Mouse (Mus musculus) CH12F3 (cell line): ENCODE results near the gene Angptl1.

Source experiments
- in situ Hi-C: fragments of 300-500 bp; cut with MboI; formaldehyde crosslinking; loops from 2 replicates; pipeline ENCODE4 v1.14.3; 2020; ENCODE audit warnings: low sequenced_read_pairs

Gene Angptl1

DNA sequence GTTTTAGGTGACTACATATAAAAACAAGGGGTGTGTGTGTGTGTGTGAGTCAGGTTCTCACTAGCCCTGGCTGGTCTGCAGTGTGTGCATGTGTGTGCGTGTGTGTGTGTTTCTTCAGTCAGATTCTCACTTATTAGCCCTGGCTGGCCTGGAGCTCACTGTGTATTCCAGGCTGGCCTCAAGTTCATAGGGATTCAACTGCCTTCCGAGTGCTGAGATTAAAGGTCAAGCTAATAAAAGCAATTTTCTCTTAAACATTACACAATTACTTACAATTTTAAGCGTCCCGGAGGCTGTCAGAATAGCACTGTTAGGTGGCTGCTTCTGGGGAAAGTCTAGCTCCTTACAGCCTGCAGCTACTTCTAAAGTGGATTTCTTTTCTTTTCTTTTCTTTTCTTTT lies at the start of gene Angptl1:
Gene Angptl1, plus strand, starts transcription at position 386 of the 400 bp plus-strand sequence.
- in situ Hi-C loops, result no loop called here

DNA sequence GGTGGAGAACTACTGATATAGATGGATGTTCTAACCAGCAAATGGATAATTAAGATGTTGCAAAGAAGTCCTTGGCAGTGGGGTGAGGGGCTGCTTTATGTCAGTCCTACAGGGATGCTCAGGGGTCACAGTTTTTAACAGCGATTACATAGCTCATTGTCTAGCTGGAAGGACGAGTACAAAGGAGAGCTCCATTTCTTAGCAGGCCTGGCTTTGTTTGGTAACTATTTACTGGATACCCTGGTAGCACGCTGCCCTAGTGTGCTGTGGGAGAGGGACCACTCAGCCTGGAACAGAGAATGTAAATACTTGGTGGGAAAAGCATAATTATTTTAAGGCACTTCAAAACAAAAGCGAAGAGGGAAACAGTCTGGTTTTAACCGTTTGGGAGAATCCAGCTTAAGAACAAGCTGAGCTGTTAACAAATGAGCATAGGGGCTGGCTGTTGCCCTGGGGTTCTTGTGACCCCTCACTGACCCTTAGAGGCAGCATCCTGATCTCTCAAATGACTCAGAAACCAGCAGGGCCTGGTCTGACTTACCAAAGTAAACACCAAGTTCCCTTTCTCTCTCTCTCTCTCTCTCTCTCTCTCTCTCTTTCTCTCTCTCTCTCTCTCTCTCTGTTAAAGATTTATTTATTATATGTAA lies 48.4 kb upstream of the Angptl1 start:
- in situ Hi-C loops, result no loop called here

DNA sequence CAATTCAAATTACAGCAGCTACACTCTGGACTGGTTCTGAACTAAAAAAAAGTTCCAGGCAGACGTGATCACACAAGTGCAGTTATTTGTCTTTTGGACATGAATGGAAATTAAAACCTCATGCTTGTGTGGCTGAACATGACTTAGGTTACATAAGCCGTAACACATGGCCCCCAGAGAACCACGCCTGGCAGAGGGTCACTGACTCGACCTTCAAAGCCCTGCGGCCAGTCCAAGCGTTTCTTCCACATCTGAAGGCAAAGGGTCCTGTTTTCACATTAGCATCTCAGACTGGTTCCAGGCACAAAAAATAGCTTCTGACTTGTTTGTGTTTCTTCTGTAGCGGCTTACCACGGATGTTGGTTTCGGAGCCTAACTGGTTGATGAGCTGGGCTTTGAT lies 42.1 kb upstream of the Angptl1 start:
- in situ Hi-C loops, result no loop called here

DNA sequence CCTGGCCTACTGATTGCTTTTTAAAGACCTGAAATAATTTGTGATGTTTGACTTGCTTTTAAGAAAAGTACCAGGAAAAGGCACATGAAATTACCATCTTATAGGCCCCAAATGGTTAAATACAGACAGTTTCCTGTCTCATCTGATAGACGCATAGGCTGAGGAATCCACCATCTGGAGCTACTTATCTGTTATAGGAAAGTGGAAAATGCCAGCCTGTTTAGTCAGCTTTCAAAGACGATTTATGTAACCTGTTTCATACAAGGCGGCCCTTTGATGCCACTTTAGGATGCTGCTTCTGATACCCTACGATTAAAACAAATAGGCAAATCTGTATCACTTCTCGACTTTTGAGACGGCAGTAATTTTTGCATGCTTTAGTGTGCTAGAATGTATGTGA lies 37.1 kb upstream of the Angptl1 start:
- in situ Hi-C loops, result no loop called here

DNA sequence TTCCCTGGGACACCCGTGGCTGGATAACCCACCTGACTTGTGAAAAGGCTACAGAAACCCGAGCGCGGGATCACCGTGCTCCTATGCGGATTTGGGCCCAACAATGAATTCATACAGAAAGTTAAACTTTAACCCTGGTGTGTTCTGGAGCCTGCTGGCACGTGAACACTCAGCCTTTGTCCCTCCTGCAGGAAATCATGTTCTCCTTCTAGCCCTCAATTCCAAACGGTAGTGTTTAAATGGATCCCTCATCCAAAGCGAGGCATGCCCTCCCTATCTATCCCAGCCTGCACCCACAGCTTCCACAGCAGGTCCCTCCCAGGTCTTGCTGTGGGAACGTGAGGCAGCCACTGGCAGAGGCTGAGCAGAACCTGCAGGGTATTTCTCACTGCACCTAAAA lies 30.0 kb upstream of the Angptl1 start:
- in situ Hi-C loops, result no loop called here

DNA sequence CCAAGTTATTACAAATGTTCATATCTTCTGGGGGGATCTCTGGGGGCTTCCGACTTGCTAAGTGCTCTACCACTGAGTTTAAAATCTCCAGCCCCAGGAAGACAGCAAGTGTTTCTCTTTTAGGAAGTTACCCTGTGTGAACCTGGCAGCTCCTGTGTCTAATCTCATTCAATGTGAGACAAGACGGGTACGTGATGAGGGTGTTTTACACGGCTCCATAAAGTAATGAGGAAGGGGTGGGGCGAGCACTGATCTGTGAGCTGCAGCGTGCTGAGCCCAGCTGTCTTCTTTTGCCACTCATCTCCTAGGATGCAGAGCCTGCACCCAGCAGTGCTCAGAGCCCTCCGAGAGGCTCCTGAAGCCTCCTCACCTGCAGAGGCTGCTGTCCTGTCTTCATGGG lies 26.4 kb upstream of the Angptl1 start:
- in situ Hi-C loops, result no loop called here

DNA sequence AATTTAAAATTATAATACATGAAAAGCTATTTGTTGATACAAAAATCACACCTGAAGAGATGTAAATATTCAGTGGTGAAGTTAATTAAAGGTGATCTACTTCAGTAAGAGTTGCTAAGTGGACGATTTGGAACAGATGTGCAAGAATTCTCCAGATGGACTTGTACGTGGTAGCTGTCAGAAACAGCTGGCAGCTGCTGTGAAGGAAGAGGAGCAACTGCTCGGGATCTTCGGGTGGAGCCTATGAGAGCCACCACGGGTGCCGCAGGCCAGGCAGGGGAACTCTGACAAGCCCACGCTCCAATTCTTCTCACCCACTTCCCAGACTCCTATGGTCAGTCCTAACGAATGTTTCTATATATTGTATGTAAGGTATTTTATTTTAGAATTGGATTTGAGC lies 25.6 kb upstream of the Angptl1 start:
- in situ Hi-C loops, result no loop called here

DNA sequence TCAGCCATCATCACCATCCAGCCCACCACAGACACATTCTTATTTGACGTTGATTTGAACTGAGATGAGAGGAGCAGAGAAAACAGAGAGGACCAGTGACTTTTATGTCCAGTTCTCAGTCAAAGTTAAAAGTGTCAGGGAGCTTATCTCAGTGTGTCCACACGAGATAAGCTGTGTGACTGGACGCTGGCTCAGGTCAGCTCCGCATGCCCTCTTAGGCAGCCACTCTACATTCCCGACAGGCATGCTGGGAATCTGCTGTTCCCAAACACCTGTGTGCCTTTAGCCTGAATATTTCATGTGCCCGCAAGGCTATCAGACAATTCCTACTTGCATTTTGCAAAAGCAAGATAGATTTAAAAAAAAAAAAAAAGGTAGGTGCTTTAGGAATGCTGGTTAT lies 24.9 kb upstream of the Angptl1 start:
- in situ Hi-C loops, result no loop called here

DNA sequence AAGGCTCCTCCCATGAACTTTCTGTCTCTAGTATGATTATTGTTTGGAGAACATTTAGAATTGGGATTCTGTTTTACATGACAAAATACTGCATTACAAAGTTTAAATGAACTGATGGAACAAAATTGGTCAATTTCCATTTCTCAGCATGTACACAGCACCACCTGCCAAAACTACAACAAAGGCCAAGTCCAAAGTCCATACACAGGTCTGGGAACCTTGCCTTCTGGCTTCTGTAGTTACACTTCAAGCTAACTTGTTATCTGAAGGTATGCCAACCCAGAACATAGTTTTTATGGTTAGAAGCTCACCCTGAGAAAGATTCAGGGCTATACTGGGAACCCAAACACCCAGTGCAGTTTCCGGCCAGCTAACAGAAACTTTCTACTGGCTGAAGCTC lies 19.1 kb upstream of the Angptl1 start:
- in situ Hi-C loops, result no loop called here

DNA sequence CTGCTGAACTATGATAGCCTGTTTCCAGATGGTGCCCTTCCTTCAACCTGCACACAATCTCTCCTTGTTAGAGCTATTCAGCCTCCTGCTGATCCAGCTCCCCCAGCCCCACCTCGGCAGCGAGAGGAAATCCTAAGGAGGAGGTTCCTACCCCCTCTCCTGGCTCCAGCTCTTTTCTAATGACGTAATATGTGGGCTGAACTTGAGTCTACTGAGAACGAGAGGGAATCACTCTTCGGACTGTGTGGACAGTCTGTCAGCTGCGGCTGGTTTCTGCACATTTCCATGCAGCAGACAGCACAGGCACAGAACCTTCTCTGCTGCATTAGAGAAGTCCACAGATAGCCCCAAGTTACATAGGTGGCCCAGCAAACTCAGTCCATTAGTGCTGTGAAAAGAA lies 333 bp downstream of the Angptl1 start:
- in situ Hi-C loops, result no loop called here

DNA sequence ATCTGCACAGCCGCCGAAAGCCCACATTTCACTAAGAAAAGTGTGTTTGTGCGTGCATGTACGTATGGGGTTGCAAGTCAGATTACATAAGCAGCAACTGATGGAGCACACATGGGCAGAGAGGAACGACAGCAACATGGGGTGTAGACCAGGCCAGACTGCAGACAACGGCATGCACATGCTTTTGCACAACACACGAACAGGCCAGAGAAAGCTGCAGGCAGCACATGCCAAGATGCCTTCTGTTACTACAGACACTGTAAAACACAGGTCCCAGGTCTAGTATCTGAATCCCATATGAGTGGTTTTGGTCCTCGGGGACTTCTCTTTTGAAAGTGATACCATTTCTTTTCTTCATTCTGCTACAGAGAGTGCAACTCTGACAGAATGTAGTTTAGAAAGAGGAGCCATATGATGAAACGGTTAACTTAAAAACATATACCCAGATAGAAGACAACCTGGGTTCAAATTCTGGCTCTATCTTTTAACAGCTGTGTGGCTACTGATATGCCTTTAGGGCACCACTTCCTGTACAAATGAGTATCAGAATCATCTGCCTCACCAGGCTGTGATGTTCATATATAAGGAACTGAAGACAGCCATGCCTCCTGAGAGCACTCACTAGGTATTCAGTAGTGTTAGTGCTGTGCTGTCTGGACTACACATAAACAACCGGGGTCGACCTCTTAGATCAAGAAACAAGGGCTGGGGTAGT lies 3.4 kb downstream of the Angptl1 start:
- in situ Hi-C loops, result no loop called here

DNA sequence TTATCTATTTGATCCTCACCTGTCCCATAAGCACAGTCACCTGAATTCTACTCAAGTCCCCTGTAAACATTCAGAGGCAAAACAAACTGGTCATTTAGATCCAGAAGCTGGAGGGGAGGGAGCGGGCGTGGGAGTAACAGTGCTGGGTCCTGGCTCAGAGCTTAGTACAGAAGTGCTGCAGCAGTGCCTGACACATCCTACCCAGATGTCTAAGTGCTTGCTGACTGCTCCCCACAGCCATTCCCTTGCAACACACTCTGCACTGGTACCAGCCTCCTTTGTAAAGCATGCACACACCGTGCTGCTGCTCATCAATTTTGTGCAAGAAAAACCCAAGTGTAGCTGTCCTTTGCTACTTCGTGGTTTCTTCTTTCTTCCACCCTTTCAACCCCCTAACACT lies 8.7 kb downstream of the Angptl1 start:
- in situ Hi-C loops, result no loop called here

DNA sequence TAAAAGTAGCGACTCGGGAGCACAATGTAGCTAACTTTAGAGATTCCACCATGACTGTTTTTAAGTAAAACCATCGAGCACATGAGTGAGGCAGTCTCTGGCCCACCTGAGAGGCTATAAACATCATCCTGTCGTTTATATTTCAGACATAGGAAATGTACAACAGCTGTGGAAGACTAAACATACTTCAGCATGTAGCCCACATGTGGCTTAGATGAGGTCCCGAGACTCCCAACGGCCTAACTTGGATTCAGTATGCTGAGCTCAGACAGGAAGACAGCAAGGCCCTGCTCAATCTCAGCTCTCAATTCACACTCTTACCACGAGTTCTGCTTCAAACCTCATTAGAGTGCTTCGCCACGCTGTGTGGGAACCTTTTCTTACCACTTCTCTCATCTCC lies 14.0 kb downstream of the Angptl1 start:
- in situ Hi-C loops, result no loop called here

DNA sequence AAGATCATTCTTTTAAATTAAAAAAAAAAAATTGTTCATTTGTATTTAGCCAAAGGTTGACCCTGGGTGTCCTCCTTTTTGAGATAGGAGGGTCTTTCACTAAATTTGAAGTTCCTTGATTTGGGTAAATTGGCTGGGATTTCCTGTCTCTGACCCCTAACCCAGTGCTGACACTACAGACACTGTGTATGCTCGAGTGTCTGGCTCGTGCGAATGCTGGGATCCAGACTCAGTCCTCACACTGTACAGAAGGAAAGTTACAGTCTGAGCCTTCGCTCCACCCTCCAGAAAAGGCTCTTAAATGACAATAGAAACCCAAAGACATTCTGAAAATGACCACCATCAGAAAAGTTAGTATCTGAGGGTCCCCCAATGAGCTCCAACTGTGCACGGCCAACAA lies 14.5 kb downstream of the Angptl1 start:
- in situ Hi-C loops, result no loop called here

DNA sequence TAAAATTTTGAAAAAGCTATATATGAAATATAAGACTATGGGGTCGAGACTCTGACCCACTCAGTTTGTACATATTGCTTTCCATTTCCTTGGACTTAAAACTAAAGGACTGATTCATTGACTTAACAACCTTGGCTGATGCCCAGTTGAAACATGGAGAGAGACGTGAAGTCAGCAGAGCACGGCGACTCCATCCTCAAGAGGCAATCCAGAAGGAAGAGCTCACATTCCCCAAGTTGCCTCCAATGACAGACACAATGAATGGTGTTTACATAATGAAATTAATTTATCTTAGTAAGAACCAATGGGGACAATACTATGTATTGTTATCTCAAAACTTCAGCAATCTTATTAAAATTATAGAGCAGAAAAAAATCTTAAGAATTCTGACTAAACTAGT lies 16.2 kb downstream of the Angptl1 start:
- in situ Hi-C loops, result no loop called here

DNA sequence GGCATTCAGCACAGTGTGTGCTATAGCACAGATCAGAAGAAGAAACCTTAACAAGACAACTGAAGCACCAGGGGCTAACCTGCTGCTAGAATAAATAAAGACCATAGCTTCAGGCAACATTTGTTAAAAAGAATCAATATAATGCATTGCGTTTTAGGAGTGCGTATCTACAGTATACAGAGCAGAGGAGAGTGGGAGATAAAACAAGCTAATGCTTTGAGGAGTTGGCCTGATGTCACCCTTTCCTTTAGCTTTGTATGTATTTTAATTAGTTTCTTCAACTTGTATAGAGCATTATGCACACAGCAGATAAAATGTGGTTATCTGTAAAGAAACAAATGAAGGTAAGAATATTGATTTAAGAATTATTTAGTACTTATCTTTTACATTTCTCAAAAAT lies 18.3 kb downstream of the Angptl1 start:
- in situ Hi-C loops, result no loop called here

DNA sequence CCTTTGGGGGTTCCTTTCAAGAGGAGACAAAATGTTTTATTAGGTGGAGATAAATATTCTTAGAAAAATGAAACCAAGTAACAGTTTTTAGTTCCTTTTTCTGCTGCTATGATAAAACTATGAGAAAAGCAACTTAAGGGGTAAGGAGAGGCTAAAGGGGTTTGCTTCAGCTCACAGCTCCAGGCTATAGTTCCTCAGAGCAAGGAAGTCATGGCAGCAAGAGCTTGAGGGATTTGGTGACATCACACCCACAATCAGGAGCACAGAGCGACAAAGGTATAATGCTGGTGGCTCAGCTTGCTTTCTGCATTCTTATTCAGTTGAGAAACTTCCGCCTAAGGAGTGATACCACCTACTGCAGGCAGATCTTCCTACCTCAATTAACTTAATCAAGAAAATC lies 20.8 kb downstream of the Angptl1 start:
- in situ Hi-C loops, result no loop called here

DNA sequence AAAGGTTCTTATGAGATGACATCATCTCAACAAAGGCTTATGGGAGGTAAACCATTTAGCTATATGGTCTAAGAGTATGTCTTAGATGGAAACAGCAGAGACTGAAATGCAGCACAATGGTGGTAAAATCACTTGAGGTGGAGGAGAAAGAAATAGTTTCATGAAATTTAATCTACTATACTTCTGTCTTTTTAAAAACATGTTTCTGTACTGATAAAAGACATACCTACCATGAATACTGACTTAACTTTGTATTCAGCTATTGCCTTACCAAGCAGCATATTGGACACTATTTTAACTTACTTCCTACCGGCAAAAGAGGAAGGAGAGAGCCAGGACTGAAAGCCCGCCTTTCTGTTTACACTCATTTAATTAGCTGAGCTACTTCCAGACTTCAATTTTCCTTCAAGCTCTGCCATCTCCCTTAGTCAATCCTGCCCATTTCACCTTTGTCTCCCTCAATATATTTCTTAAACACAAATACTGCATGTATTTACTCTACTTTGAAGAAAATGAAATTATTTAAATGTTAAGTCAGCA lies 21.4 kb downstream of the Angptl1 start:
- in situ Hi-C loops, result no loop called here

DNA sequence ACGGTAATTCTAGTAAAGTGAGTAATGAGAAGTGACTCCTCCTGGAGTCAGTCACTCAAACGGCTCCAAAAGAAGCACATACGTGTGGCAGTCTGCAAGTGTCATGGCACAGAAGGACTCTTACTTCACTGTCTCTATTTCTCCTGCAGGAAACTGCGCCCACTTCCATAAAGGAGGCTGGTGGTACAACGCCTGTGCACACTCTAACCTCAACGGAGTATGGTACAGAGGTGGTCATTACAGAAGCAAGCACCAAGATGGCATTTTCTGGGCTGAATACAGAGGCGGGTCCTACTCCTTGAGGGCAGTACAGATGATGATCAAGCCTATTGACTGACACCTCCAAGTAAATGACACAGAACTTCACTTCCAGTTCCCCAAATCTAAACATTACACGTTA lies 21.9 kb downstream of the Angptl1 start:
- in situ Hi-C loops, result no loop called here

DNA sequence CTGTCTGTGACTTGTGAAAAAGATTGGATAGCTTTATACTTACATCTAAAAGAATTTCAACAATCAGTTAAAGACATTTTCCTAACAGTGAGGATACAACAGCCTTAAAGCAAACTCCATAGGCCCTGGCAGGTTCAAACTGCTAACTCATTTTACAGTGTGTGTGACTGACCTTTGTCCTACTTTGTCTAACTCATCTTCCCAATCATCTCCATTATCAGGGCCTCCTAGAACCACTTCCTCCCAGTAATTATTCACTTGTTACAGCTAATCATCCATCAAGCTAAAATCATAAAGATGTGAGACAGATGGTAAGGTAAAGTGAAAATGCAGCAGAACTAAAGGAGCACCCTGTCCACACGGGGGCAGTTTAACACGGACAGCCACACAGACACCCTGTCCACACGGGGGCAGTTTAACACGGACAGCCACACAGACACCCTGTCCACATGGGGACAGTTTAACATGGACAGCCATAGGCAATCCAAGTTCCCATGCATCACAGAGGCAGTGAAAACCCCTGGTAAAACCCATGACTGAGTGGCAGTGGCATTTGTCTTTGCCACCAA lies 23.2 kb downstream of the Angptl1 start:
- in situ Hi-C loops, result no loop called here

DNA sequence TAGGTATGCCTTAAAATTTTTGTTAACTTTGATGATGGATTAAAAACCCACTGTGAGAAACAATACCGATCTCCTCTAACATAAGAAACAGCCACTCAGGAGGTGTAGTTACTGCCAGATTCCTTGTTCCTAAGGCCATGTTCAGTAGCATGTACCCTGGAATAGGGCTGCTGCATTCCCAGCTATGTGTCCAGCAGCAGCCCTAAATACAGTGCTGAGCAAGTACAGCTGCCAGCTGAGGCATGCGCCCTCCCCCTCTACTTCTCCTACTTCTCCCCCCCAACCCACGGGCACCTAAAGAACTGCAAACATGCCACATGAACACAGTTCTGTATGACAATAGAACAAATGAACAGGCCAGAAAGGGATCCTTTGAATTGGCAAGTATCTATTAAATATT lies 25.4 kb downstream of the Angptl1 start:
- in situ Hi-C loops, result no loop called here

DNA sequence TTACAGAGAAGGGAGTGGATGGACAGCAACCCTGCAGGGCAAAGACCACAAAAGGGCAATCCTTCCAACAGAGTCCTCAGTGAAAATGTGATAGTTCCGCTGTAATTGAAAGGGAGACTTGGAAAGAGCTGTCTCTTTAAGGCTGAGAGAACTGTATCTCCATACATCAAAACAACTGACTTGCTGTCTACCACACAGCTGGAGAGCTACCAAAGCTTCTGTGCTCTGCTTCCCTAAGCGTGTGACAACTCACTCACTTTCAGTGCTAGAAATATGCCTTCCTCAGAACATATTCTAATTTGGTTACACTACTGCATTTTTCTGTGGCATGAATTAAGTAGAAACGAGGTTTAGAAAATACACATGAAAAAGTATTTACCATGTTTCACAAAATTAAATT lies 25.9 kb downstream of the Angptl1 start:
- in situ Hi-C loops, result no loop called here
